Mouse (Mus musculus) intestine, postnatal 0 days (tissue): ENCODE data around the gene Cnpy1. TPM values are rescaled to one million over a fixed set of nuclear protein-coding genes. Genes with fewer than 3 reads are reported as not detected.

ENCODE experiments used
- ATAC-seq: fragments of 200-750 bp; cut with Nextera tagmentation; 2 replicates; pipeline ENCODE4 v1.8.0; 2017; ENCODE audit warnings: mild to moderate bottlenecking, moderate TSS enrichment, moderate library complexity
- H3K27ac ChIP-seq: fragments of 300-500 bp; sonication (generic); 2 replicates; pipeline ENCODE4 v1.5.1; 2014; ENCODE audit warnings: mild to moderate bottlenecking, low read depth, low read length, moderate library complexity
- H3K27me3 ChIP-seq: fragments of 300-500 bp; sonication (generic); replicated peaks from 2 replicates; pipeline ENCODE4 v1.6.1; 2014; ENCODE audit warnings: low read length, mixed read lengths; ENCODE audit not compliant: control insufficient read depth, insufficient read depth
- H3K36me3 ChIP-seq: fragments of 300-500 bp; sonication (generic); 2 replicates; pipeline ENCODE4 v1.6.1; 2014; ENCODE audit warnings: mild to moderate bottlenecking, moderate library complexity; ENCODE audit not compliant: control insufficient read depth, insufficient read depth
- H3K4me1 ChIP-seq: fragments of 300-500 bp; sonication (generic); replicated peaks from 2 replicates; pipeline ENCODE4 v1.6.1; 2014; ENCODE audit warnings: antibody characterized with exemption, low read length, mixed read lengths; ENCODE audit not compliant: control insufficient read depth, insufficient read depth
- H3K4me2 ChIP-seq: fragments of 300-500 bp; sonication (generic); replicated peaks from 2 replicates; pipeline ENCODE4 v1.6.1; 2014; ENCODE audit warnings: low read depth, mild to moderate bottlenecking, moderate library complexity
- H3K4me3 ChIP-seq: fragments of 300-500 bp; sonication (generic); 2 replicates; pipeline ENCODE4 v1.5.1; 2014; ENCODE audit warnings: low read depth, low read length
- H3K9ac ChIP-seq: fragments of 300-500 bp; sonication (generic); 2 replicates; pipeline ENCODE4 v1.6.1; 2014; ENCODE audit warnings: mild to moderate bottlenecking, low read depth, low read length
- H3K9me3 ChIP-seq: fragments of 300-500 bp; sonication (generic); 2 replicates; pipeline ENCODE4 v1.6.1; 2016; ENCODE audit warnings: mixed run types; ENCODE audit not compliant: control insufficient read depth
- CTCF ChIP-seq: sonication (generic); IDR thresholded peaks from 2 replicates; pipeline ENCODE4 v1.5.1; 2016; ENCODE audit warnings: low read depth, mild to moderate bottlenecking, control low read depth, antibody characterized with exemption, moderate library complexity
- WGBS: fragments of 180-500 bp; shearing (Covaris S2); extraction: QIAGEN DNeasy Blood & Tissue Kit; methylation state at CpG from one replicate; pipeline ENCODE4 v1.1.7; 2014; 5-methylcytosine and 5-hydroxymethylcytosine counted together
- polyA plus RNA-seq: library from polyadenylated mRNA; unstranded; fragments of >200 nt; fragmentation: Nextera tagmentation; extraction: Ambion mirVana; gene quantifications from 2 replicates; pipeline ENCODE4 v1.2.1, GENCODE M21; 2015

The Cnpy1 gene
- polyA plus RNA-seq, 1 experiment from 2014 or later, result 1.2 TPM

- H3K27me3 ChIP-seq, result no peaks in the 10 kb centered on the region
- H3K27ac ChIP-seq, result no peak overlapping the region
- no peaks in the 10 kb centered on the region for H3K9me3 ChIP-seq
- WGBS, result 13% methylated on average over 2 of the region's 2 CpGs
- no peak overlapping the region for H3K4me2 ChIP-seq
- no peaks in the 10 kb centered on the region for H3K36me3 ChIP-seq
- no peak for TF ChIP-seq CTCF
- ATAC-seq, result no peak
- H3K4me3 ChIP-seq, result no peak overlapping the region
- H3K4me1 ChIP-seq, result no peaks in the 10 kb centered on the region
- H3K9ac ChIP-seq, result no peak overlapping the region
These were observed 31.7 kb upstream of the Cnpy1 start for GRCm38 (mm10) chr5:28277279-28277678.

- Histone ChIP-seq H3K27ac (no peak overlapping the region), H3K9ac (no peak overlapping the region), H3K27me3 (no peaks in the 10 kb centered on the region), H3K4me3 (no peak overlapping the region), H3K36me3 (no peaks in the 10 kb centered on the region), H3K4me2 (no peak overlapping the region), H3K9me3 (no peaks in the 10 kb centered on the region), H3K4me1 (no peaks in the 10 kb centered on the region)
- no peak for TF ChIP-seq CTCF
- ATAC-seq, result no peak
- WGBS, result 73% methylated on average over 2 of the region's 2 CpGs
These were observed 27.2 kb upstream of the Cnpy1 start for GRCm38 (mm10) chr5:28272836-28273235.

- H3K36me3 ChIP-seq, result no peaks in the 10 kb centered on the region
- H3K4me1 ChIP-seq, result 0 out of 2 replicates have a peak, but pooled peaks cover 4% of the 10 kb centered on the region
- H3K27ac ChIP-seq, result no peak overlapping the region
- no peaks in the 10 kb centered on the region for H3K27me3 ChIP-seq
- TF ChIP-seq CTCF, result no peak
- ATAC-seq, result no peak
- H3K4me3 ChIP-seq, result no peak overlapping the region
- H3K9ac ChIP-seq, result no peak overlapping the region
- H3K9me3 ChIP-seq, result no peaks in the 10 kb centered on the region
- 40% methylated on average over 6 of the region's 6 CpGs for WGBS
- H3K4me2 ChIP-seq, result no peak overlapping the region
These were observed 23.9 kb upstream of the Cnpy1 start for GRCm38 (mm10) chr5:28269469-28269991.

- H3K27me3 ChIP-seq, result no peaks in the 10 kb centered on the region
- TF ChIP-seq CTCF, result no peak
- 18% methylated on average over 2 of the region's 2 CpGs for WGBS
- ATAC-seq, result no peak
- no peak overlapping the region for H3K4me2 ChIP-seq
- H3K4me1 ChIP-seq, result 0 out of 2 replicates have a peak, but pooled peaks cover 4% of the 10 kb centered on the region
- no peak overlapping the region for H3K27ac ChIP-seq
- H3K9me3 ChIP-seq, result no peaks in the 10 kb centered on the region
- H3K9ac ChIP-seq, result no peak overlapping the region
- H3K4me3 ChIP-seq, result no peak overlapping the region
- no peaks in the 10 kb centered on the region for H3K36me3 ChIP-seq
These were observed 22.0 kb upstream of the Cnpy1 start for GRCm38 (mm10) chr5:28267576-28267975.

GRCm38 (mm10) chr5:28265653-28266052 is 20.0 kb upstream of the Cnpy1 start:
- Histone ChIP-seq H3K36me3 (no peaks in the 10 kb centered on the region), H3K9ac (no peak overlapping the region), H3K4me2 (no peak overlapping the region), H3K4me1 (0 out of 2 replicates have a peak, but pooled peaks cover 4% of the 10 kb centered on the region), H3K27me3 (no peaks in the 10 kb centered on the region), H3K4me3 (no peak overlapping the region), H3K27ac (no peak overlapping the region), H3K9me3 (no peaks in the 10 kb centered on the region)
- TF ChIP-seq CTCF, result no peak
- ATAC-seq, result no peak

- 67% methylated on average over 1 of the region's 1 CpGs for WGBS
- no peak for ATAC-seq
These were observed 18.2 kb upstream of the Cnpy1 start for GRCm38 (mm10) chr5:28263852-28264251.

GRCm38 (mm10) chr5:28262070-28262469 is 16.5 kb upstream of the Cnpy1 start:
- H3K4me3 ChIP-seq, result no peak overlapping the region
- 61% methylated on average over 5 of the region's 5 CpGs for WGBS
- H3K9ac ChIP-seq, result no peak overlapping the region
- TF ChIP-seq CTCF, result no peak
- H3K36me3 ChIP-seq, result no peaks in the 10 kb centered on the region
- no peak overlapping the region for H3K4me2 ChIP-seq
- no peaks in the 10 kb centered on the region for H3K27me3 ChIP-seq
- no peaks in the 10 kb centered on the region for H3K9me3 ChIP-seq
- no peaks in the 10 kb centered on the region for H3K4me1 ChIP-seq
- no peak overlapping the region for H3K27ac ChIP-seq
- ATAC-seq, result peak; percentile 41; the same call in 1 of the 2 replicates

More at GRCm38 (mm10) chr5:28263852-28264251, 18.2 kb upstream of the Cnpy1 start:
- Histone ChIP-seq H3K4me3 (no peak overlapping the region), H3K36me3 (no peaks in the 10 kb centered on the region), H3K27ac (no peak overlapping the region), H3K4me1 (0 out of 2 replicates have a peak, but pooled peaks cover 4% of the 10 kb centered on the region), H3K4me2 (no peak overlapping the region), H3K9me3 (no peaks in the 10 kb centered on the region), H3K27me3 (no peaks in the 10 kb centered on the region), H3K9ac (no peak overlapping the region)
- no peak for TF ChIP-seq CTCF
